Mouse (Mus musculus) ES-E14 (cell line): ENCODE measurements around the gene Stk10.

Source experiments
- CHD2 ChIP-seq: IDR thresholded peaks from 2 replicates; pipeline ENCODE4 v1.6.1; 2014; ENCODE audit warnings: mild to moderate bottlenecking, low read depth, low read length, inconsistent platforms
- HCFC1 ChIP-seq: IDR thresholded peaks from 2 replicates; pipeline ENCODE4 v1.6.1; 2012; ENCODE audit warnings: low read length, inconsistent platforms, borderline replicate concordance; ENCODE audit not compliant: insufficient read depth
- MAFK ChIP-seq: IDR thresholded peaks from 2 replicates; pipeline ENCODE4 v1.6.1; 2014; ENCODE audit warnings: mild to moderate bottlenecking, low read depth, low read length, inconsistent platforms; ENCODE audit not compliant: insufficient read depth
- ZC3H11A ChIP-seq: IDR thresholded peaks from 2 replicates; pipeline ENCODE4 v1.6.1; 2012; ENCODE audit warnings: low read depth, mild to moderate bottlenecking, inconsistent platforms, low read length, borderline replicate concordance
- ZNF384 ChIP-seq: IDR thresholded peaks from 2 replicates; pipeline ENCODE4 v1.6.1; 2012; ENCODE audit warnings: low read depth, low read length, inconsistent platforms

GRCm38 (mm10) chr11:32487501-32487900, 45.6 kb upstream of the Stk10 start:
- TF ChIP-seq CHD2 (no peak), MAFK (no peak), ZNF384 (no peak), ZC3H11A (no peak), HCFC1 (no peak)
